Mouse (Mus musculus): ENCODE data around the gene Pik3r5.

DNA sequence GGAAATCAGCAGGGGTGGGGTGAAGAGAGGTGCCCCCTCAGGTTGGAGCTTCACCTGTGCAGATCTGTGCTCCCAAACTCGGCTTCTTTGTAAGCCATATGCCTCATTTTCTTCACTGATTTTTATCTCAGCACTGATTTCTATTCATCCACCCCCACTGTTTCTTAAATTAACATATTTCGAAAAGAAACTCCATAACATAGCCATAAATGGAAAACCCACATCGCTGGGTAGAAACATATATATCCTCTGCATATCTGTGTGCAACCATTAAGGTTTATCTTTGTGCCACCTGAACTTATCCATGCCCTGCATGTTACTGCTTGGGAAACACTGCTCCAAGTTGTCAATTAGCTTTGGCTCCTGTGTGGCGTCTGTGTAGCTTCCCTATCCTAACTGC is 94.5 kb downstream of the Pik3r5 start:
- TF ChIP-seq CTCF (IDR thresholded peaks at IDR 0.05; ENCODE audit: extremely low read depth, insufficient read depth, insufficient read length, insufficient replicate concordance) (no peak), POLR2A (IDR thresholded peaks at IDR 0.05; ENCODE audit: low read depth, low read length) (no peak)
